ENCODE assay signal across 10 mouse cellular contexts in the genomic region with DNA sequence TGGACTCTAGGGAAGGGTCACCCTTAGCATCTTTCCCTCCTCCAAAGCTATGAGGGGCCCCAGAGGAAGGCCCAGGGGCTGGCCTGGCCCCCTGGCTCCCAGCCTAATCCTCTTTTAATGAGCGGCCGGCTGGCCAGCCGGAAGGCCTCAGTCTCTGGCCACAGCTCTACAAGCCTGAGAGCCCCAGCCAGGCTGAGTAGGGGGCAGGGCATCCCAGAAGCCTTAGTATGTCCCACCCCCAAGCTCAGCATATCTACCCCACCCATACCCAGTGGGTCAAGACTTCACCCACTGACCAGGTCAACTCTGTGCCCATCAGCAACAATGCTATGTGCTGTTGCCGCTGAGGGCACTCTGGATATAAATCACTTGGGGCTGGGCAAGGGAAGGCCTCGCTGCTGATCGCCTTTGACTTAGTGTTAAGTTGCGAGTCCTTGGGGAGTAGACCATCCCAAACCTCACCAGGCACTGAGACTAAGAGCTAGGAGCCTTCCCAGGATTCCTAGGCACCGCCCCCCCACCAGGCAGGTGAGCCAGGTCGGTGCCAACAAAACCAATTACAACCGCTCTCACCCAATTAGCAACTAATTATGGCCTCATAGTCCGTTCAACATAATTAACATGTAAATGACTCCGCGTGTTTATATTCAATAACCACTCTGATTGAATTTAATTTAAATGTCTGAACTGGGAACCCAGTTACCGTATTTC. TPM values are rescaled to one million over a fixed set of nuclear protein-coding genes. Genes with fewer than 3 reads are reported as not detected.
DNase-seq lines count a peak whose midpoint lies in the region; ATAC-seq lines count a peak whose summit lies in the region.
"Had no signal": no experiment of that assay in that cellular context is flagged by ENCODE, and none has a peak within 500 bp of the region (broad histone marks: within the 10 kb centered on the region; RNA-seq: fewer than 3 reads in every experiment).

No protein-coding gene starts in this region.

- no peaks in the 10 kb centered on the region for H3K27me3 ChIP-seq in kidney, embryonic 15.5 days
- H3K27me3 ChIP-seq in embryonic facial prominence, embryonic 11.5 days (ENCODE audit: control insufficient read depth, insufficient read depth, low read length), result no peaks in the 10 kb centered on the region
- no peaks in the 10 kb centered on the region for H3K27me3 ChIP-seq in hindbrain, embryonic 16.5 days (replicated peaks; ENCODE audit: control insufficient read depth, insufficient read depth, low read length)
- no peaks in the 10 kb centered on the region for H3K27me3 ChIP-seq in neural tube, embryonic 14.5 days (ENCODE audit: control insufficient read depth, insufficient read depth, low read length)

- H3K4me2 ChIP-seq in kidney, embryonic 15.5 days, result peak overlapping the region; percentile 57
- H3K4me2 ChIP-seq in embryonic facial prominence, embryonic 11.5 days (ENCODE audit: low read depth, low read length), result no peak overlapping the region
- 0 out of 2 replicates have a peak overlapping the region, but pooled peaks have one; percentile 2 for H3K4me2 ChIP-seq in hindbrain, embryonic 16.5 days (ENCODE audit: low read length)
- H3K4me2 ChIP-seq in neural tube, embryonic 14.5 days (ENCODE audit: low read depth, low read length), result peak overlapping the region; percentile 19; the same call in 1 of the 2 replicates

- WGBS in kidney, embryonic 15.5 days, result 12% methylated on average over 14 of the region's 14 CpGs
- WGBS in embryonic facial prominence, embryonic 11.5 days, result 14% methylated on average over 14 of the region's 14 CpGs
- 11% methylated on average over 14 of the region's 14 CpGs for WGBS in hindbrain, embryonic 16.5 days
- 11% methylated on average over 14 of the region's 14 CpGs for WGBS in neural tube, embryonic 14.5 days

- H3K4me3 ChIP-seq in kidney, embryonic 15.5 days (replicated peaks), result peak overlapping the region; percentile 25
- no peak overlapping the region for H3K4me3 ChIP-seq in embryonic facial prominence, embryonic 11.5 days (ENCODE audit: low read depth, low read length)
- H3K4me3 ChIP-seq in hindbrain, embryonic 16.5 days (ENCODE audit: low read length), result no peak overlapping the region
- H3K4me3 ChIP-seq in neural tube, embryonic 14.5 days (ENCODE audit: low read depth, low read length), result no peak overlapping the region
- H3K4me3 ChIP-seq: myocyte had no signal

- H3K9ac ChIP-seq in kidney, embryonic 15.5 days, result 0 out of 2 replicates have a peak overlapping the region, but pooled peaks have one; percentile 27
- H3K9ac ChIP-seq in embryonic facial prominence, embryonic 11.5 days (replicated peaks; ENCODE audit: low read length), result no peak overlapping the region
- no peak overlapping the region; the same call in 1 of the 2 replicates for H3K9ac ChIP-seq in hindbrain, embryonic 16.5 days (ENCODE audit: low read depth, low read length)
- H3K9ac ChIP-seq in neural tube, embryonic 14.5 days (replicated peaks; ENCODE audit: low read depth, low read length), result no peak overlapping the region

- ATAC-seq in kidney, embryonic 15.5 days (replicated peaks; ENCODE audit: low FRiP score), result 0 out of 2 replicates have a peak, but pooled peaks have one; percentile 6
- no peak for ATAC-seq in embryonic facial prominence, embryonic 11.5 days (replicated peaks; ENCODE audit: insufficient number of reproducible peaks, low FRiP score, low TSS enrichment, low read depth)
- ATAC-seq in hindbrain, embryonic 16.5 days, result peak; percentile 7; the same call in 1 of the 2 replicates
- 0 out of 2 replicates have a peak, but pooled peaks have one; percentile 29 for ATAC-seq in neural tube, embryonic 14.5 days (ENCODE audit: low read depth)
- ATAC-seq in inflammation-experienced regulatory T-cells, adult 6 months, result no peak

- H3K4me1 ChIP-seq in kidney, embryonic 15.5 days, result peaks cover 96% of the 10 kb centered on the region
- H3K4me1 ChIP-seq in embryonic facial prominence, embryonic 11.5 days (ENCODE audit: control insufficient read depth, insufficient read depth, low read length), result peaks cover 39% of the 10 kb centered on the region
- peaks cover 56% of the 10 kb centered on the region for H3K4me1 ChIP-seq in hindbrain, embryonic 16.5 days (ENCODE audit: control insufficient read depth, insufficient read depth, low read depth, low read length)
- peaks cover 53% of the 10 kb centered on the region for H3K4me1 ChIP-seq in neural tube, embryonic 14.5 days (ENCODE audit: control insufficient read depth, insufficient read depth, low read length)

- peak overlapping the region; percentile 90 for H3K27ac ChIP-seq in kidney, embryonic 15.5 days
- no peak overlapping the region for H3K27ac ChIP-seq in embryonic facial prominence, embryonic 11.5 days (replicated peaks; ENCODE audit: low read depth, low read length)
- H3K27ac ChIP-seq in hindbrain, embryonic 16.5 days (ENCODE audit: low read depth, low read length), result no peak overlapping the region
- H3K27ac ChIP-seq in neural tube, embryonic 14.5 days (ENCODE audit: low read depth, low read length), result no peak overlapping the region; the same call in 1 of the 2 replicates

- H3K36me3 ChIP-seq in kidney, embryonic 15.5 days, result peaks cover 34% of the 10 kb centered on the region
- no peaks in the 10 kb centered on the region; the same call in 1 of the 2 replicates for H3K36me3 ChIP-seq in embryonic facial prominence, embryonic 11.5 days (replicated peaks; ENCODE audit: control insufficient read depth, insufficient read depth, low read depth, low read length)
- H3K36me3 ChIP-seq in hindbrain, embryonic 16.5 days (ENCODE audit: control insufficient read depth, insufficient read depth, low read length), result no peaks in the 10 kb centered on the region
- H3K36me3 ChIP-seq in neural tube, embryonic 14.5 days (ENCODE audit: control insufficient read depth, insufficient read depth, low read length), result no peaks in the 10 kb centered on the region

- H3K9me3 ChIP-seq in kidney, embryonic 15.5 days (replicated peaks), result no peaks in the 10 kb centered on the region
- H3K9me3 ChIP-seq in embryonic facial prominence, embryonic 11.5 days (replicated peaks; ENCODE audit: control insufficient read depth, low read length), result no peaks in the 10 kb centered on the region
- H3K9me3 ChIP-seq in hindbrain, embryonic 16.5 days (ENCODE audit: control insufficient read depth, low read length), result no peaks in the 10 kb centered on the region
- H3K9me3 ChIP-seq in neural tube, embryonic 14.5 days (ENCODE audit: control insufficient read depth, low read length), result no peaks in the 10 kb centered on the region

- no peak for DNase-seq in kidney, adult 8-10 months
- peak; percentile 14 for DNase-seq in embryonic facial prominence, embryonic 11.5 days (ENCODE audit: low spot score)
- no peak for DNase-seq in layer of hippocampus, postnatal 36 days
- DNase-seq in thymus, adult 18-20 months, result no peak
- DNase-seq: layer of hippocampus, adult 9-11 months had no signal

RNA-seq across cellular contexts. Expression of a gene that starts 12.3 kb away (rescaled TPM):
- 21.3 and 23.9 TPM in 2 replicates for polyA plus RNA-seq in kidney, embryonic 15.5 days (2015; fragmentation: Nextera tagmentation; extraction: Ambion mirVana)
- 17.6 and 17.7 TPM in 2 replicates for polyA plus RNA-seq in embryonic facial prominence, embryonic 11.5 days (2014; fragmentation: Nextera tagmentation; extraction: Ambion mirVana)
- polyA plus RNA-seq in hindbrain, embryonic 16.5 days (2015; fragmentation: Nextera tagmentation; extraction: Ambion mirVana), result 10.0 and 13.0 TPM in 2 replicates
- polyA plus RNA-seq in neural tube, embryonic 14.5 days (2014; fragmentation: Nextera tagmentation; extraction: Ambion mirVana), result 17.0 and 18.7 TPM in 2 replicates
- total RNA-seq in layer of hippocampus, postnatal 36 days (2021), result 1 to 10 TPM; 4.3 to 4.6 TPM
- not detected for polyA plus RNA-seq in inflammation-experienced regulatory T-cells, adult 6 months (2017; shearing (Covaris generic))

RNA-seq across cellular contexts. Expression of a gene that starts 18.5 kb away (rescaled TPM):
- polyA plus RNA-seq in kidney, embryonic 15.5 days (2015; fragmentation: Nextera tagmentation; extraction: Ambion mirVana), result 3.9 and 4.6 TPM in 2 replicates
- 1.4 TPM in 1 of 2 replicates, not detected in the other for polyA plus RNA-seq in embryonic facial prominence, embryonic 11.5 days (2014; fragmentation: Nextera tagmentation; extraction: Ambion mirVana)
- 1.3 and 2.7 TPM in 2 replicates for polyA plus RNA-seq in hindbrain, embryonic 16.5 days (2015; fragmentation: Nextera tagmentation; extraction: Ambion mirVana)
- 1.4 and 2.7 TPM in 2 replicates for polyA plus RNA-seq in neural tube, embryonic 14.5 days (2014; fragmentation: Nextera tagmentation; extraction: Ambion mirVana)
- total RNA-seq in layer of hippocampus, postnatal 36 days (2021), result not detected
- 1 to 10 TPM in 1 of 3 experiments, under 1 TPM in 1, not detected in 1; 0.58 to 1.1 TPM for polyA plus RNA-seq in inflammation-experienced regulatory T-cells, adult 6 months (2017; shearing (Covaris generic))
- polyA plus RNA-seq: myocyte had no signal

RNA-seq across cellular contexts. Expression of a gene that starts 28.6 kb away (rescaled TPM):
- polyA plus RNA-seq in kidney, embryonic 15.5 days (2015; fragmentation: Nextera tagmentation; extraction: Ambion mirVana), result 7.1 and 8.1 TPM in 2 replicates
- polyA plus RNA-seq in embryonic facial prominence, embryonic 11.5 days (2014; fragmentation: Nextera tagmentation; extraction: Ambion mirVana), result 7.0 and 7.6 TPM in 2 replicates
- 53.2 and 55.0 TPM in 2 replicates for polyA plus RNA-seq in hindbrain, embryonic 16.5 days (2015; fragmentation: Nextera tagmentation; extraction: Ambion mirVana)
- 31.3 and 36.6 TPM in 2 replicates for polyA plus RNA-seq in neural tube, embryonic 14.5 days (2014; fragmentation: Nextera tagmentation; extraction: Ambion mirVana)
- 10 to 100 TPM; 53.9 to 60.6 TPM for total RNA-seq in layer of hippocampus, postnatal 36 days (2021)
- not detected for polyA plus RNA-seq in inflammation-experienced regulatory T-cells, adult 6 months (2017; shearing (Covaris generic))

Comparison
In these comparisons a context has a peak if more than half of its experiments do, and no peak if none do; other contexts are left out.
1. ATAC-seq: peak in kidney, embryonic 15.5 days (single experiment), hindbrain, embryonic 16.5 days (single experiment) and neural tube, embryonic 14.5 days (single experiment); none in embryonic facial prominence, embryonic 11.5 days (single experiment) and inflammation-experienced regulatory T-cells, adult 6 months (single experiment).
2. RNA of a gene that starts 12.3 kb away (polyA plus RNA-seq): 21.3 to 23.9 TPM in kidney, embryonic 15.5 days, 17.0 to 18.7 TPM in neural tube, embryonic 14.5 days, 17.6 to 17.7 TPM in embryonic facial prominence, embryonic 11.5 days and 10.0 to 13.0 TPM in hindbrain, embryonic 16.5 days; not detected in inflammation-experienced regulatory T-cells, adult 6 months; every median in the first group is over 10 times any median in the second.